Mouse (Mus musculus): ENCODE measurements around the gene Tbc1d1.
"Not testable (repeated sequence)": the region's sequence is repeated elsewhere in the genome, so short reads cannot be mapped to it uniquely, and the experiment has no call there.

Gene Tbc1d1

DNA sequence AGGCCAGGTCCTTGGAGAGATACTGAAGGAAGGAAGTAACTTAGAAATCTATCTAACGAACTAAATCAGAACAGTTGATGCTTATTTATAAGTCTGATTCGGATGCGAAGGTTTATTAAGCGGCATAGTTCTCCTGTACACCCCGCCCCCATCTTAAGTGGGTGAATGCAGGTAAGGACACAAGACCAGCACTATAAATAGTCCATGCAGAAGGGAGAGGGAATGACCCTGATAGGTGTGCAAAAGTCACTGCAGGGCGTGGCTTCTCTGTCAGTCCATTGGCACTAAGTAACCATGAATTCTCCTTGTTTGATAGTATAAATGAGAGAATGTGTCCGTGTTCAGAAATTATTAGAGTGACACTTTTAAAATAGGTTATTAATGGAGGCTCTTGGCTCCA, 189.7 kb downstream of the Tbc1d1 start:
- in situ Hi-C loops (cut with MboI, MseI), result no loop called here

DNA sequence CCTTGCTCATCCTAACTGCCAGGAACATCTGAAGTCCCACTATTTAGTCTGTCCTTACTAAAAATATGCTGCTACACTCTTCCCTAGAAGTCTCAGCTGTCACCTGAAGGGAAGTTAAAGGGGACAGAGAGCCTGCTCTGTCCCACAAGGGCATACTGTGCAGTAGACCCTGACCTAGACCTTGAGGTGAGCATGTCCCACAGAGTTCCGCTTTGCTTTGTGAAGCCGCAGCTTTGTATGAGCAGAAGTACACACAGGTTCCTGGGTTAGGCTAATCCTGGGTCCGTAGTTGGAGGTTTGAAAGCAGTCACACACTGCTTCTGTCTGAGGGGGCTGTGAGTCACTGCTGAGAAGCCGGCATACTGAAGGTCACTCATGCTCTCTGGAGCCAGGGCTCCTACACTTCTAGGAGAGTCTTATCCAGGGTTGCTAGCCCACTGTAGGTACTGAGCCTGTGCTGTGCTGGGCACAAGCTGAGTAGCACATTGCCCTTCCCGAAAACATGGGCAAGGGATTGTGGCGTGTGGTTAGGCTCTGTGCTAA, 190.3 kb downstream of the Tbc1d1 start:
- in situ Hi-C loops (cut with MboI, MseI), result no loop called here

DNA sequence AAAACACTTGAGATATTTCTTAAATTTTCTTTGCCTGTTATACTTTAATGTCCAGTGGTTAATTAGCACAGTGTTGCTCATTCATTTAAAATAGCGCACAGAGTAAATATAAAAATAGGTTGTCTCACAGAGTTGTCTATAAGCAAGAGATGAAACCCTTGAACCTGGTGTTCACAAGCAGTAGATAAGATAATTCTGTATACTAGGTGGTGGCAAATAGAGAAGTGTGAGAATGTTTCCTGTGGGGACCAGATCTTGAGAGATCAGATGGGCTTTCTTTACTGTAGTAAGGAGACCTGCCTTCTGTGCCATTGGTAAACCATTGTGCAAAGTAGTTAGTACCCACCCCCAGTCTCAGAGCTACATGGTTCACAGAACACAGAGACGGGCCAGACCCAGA, 192.1 kb downstream of the Tbc1d1 start:
- in situ Hi-C loops (cut with MboI, MseI), result no loop called here

DNA sequence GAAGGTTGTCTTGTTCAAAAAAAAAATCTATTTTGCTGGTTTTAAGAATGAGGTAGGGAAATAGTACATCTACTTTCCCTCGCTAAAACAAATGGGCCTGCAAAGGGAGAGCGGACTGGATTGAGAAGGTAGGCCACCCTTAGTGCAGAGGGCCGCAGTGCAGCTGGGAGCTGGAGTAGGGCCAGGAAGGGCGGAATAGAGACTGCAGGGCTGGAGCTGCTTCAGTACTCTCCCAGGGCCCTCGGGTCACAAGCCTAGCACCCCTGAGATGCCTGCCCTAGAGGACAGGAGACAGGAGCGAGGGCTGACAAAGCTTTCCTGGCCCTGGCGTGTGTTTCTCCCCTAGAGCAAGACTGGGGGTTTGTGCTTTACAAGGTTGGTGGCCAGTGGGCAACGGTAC, 192.7 kb downstream of the Tbc1d1 start:
- in situ Hi-C loops (cut with MboI, MseI), result no loop called here

DNA sequence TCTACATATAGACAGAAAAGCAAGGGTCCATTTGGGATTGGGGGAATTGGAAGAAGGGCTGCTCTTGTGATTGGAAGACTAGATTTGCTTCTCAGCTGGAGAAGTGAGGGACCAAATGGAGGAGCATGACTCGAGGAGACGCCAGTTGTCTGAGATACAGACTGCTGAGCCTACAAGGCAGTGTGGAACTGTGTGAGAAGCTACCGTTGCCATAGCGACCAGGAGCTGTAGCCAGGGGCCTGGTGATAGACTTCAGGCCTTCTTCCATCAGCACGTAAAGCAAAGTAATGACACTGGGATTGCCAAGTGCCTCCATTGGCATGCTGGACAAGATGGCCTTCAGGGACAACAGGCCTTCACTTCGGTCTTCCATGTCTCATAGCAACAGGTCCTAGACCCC, 195.9 kb downstream of the Tbc1d1 start:
- in situ Hi-C loops (cut with MboI, MseI), result no loop called here

DNA sequence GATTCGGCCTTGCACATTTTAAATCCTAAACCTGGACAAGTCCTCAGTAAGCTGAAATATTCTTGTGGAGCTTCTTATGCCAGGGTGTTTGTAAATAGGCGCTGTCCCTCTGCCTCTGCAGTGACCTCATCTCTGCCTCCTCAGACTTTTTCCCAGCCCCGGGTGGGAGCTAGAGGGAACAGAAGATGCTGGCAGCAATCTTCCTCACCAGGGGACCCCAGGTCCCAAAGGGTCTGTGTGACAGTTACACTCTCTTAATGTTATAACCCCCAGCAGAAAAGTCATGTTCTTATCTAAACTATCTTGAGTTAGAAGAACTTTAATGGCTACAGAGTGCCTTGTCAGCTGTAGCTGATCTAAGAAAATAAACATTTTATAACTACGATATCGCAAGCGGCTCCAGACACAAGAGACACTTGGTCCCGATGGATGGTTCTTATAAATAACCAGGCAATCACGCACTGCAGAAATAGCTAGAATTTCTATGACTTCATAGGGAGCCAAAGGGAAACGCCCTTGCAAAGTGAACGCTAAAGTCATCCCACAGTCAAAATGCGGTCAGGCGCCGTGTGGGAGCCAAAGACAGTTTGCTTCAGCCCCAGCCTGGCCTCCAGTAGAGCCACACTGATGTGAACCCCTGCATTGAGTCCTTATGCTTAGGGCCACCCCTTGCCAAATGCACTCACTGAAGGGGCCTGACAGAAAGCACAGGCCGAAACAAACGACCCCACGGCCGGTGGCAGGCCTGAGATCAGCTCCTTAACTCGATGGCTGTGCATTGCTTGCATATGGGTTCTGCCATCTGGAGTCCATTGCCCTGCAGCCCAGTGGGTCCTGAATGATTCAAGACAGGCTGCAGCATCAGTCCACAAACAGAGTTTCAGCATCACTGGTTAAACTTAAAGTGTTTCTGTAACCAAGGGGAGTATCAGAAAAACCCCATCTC, 202.8 kb downstream of the Tbc1d1 start:
- in situ Hi-C loops (cut with MboI, MseI), result no loop called here

DNA sequence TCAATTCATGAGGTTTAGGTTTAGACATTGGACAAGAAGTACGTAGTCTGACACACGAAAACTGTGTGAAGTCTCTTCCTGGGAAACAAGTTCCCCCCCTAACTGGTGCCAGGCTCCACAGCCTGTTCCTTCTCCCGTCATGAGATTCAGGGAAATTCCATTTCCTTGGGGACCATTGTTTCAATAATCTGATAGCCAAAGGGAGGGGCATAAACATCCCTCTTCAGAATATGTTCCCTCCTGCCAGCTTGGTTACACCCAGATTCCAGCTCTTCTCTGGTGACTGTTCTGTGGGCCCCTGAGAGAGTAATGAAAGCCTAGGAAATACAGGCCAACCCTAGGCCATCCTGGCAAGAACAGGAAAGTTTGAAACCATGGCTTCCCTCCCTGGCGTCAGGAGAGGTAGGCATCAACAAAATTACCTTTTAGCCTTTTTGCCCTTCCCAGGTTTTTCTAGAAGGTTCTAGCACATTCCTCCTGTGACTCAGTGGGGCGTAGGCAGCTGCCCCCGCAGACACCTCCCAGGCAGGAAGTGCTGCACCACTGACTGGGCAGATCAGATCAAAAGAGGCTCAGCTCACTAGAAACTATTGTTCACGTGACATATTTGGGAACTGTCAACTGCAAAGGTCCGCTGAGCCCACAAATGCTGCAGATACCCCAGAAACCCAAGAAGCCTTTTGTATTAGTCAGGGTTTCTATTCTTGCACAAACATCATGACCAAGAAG, 204.2 kb downstream of the Tbc1d1 start:
- in situ Hi-C loops (cut with MboI, MseI), result no loop called here

DNA sequence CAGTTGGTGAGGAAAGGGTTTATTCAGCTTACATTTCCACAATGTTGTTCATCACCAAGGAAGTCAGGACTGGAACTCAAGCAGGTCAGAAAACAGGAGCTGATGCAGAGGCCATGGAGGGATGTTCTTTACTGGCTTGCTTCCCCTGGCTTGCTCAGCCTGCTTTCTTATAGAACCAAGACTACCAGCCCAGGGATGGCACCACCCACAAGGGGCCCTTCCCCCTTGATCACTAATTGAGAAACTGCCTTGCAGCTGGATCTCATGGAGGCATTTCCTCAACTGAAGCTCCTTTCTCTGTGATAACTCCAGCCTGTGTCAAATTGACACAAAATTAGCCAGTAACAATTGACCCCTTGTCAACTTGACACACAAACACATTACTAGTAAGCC, 204.8 kb downstream of the Tbc1d1 start:
- in situ Hi-C loops (cut with MboI, MseI), result not testable (repeated sequence)

DNA sequence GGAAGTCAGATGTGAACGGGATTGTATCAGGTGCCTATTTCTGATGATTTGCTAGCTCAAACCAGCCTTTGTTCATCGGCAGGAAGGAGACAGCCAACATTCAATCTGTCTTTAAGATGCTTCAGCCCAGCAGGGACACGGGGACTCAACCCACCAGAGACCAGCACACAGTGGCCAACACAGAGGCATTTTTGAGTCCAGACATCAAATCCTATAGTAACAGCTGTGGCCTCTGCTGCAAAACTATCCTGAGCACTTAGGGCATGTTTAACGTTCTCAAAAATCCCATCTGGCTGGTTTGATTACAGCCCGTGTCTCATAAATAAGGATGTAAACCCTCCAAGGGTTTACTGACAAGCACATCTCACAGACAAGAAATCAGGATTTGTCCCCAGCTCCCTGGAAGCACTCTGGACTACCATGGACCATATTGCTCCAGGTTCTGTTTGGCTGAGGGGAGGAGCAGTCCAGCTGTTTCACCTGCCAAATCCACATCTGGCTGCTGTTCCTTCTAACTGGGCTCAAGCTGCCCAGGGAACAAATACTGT, 207.8 kb downstream of the Tbc1d1 start:
- in situ Hi-C loops (cut with MboI, MseI), result no loop called here

DNA sequence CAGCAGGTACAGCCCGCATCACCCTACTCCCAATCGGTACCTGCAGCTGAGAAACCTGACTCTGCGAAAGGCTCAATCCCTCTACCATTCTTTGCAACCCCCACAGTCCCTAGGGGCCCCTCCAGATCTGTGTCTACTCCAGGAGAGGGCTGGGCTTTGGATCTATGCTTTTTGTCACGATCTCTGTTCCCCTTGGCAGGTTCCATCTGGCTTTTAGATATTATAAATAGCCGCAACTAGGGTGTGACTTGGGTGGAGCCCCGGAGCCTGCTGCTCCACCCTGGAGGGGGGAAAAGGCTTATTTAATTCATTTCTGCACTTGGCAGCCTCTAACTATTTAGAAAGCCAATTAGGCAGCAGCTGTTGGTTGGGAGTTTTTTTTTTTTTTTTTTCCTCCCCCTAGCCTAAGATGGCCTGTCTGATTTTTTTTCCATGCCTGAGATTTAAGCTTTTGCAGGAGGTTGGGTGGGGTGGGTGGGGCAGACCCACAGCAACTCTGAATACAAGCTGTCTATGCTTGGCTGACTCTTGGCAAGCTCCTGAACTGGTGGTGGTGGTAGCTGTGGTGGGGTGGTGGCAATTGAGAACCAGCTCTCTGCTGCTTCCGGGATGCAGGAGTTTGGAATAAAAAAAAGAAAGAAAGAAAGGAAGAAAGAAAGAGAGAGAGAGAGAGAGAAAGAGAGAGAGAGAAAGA, 208.5 kb downstream of the Tbc1d1 start:
- in situ Hi-C loops (cut with MboI, MseI), result no loop called here

DNA sequence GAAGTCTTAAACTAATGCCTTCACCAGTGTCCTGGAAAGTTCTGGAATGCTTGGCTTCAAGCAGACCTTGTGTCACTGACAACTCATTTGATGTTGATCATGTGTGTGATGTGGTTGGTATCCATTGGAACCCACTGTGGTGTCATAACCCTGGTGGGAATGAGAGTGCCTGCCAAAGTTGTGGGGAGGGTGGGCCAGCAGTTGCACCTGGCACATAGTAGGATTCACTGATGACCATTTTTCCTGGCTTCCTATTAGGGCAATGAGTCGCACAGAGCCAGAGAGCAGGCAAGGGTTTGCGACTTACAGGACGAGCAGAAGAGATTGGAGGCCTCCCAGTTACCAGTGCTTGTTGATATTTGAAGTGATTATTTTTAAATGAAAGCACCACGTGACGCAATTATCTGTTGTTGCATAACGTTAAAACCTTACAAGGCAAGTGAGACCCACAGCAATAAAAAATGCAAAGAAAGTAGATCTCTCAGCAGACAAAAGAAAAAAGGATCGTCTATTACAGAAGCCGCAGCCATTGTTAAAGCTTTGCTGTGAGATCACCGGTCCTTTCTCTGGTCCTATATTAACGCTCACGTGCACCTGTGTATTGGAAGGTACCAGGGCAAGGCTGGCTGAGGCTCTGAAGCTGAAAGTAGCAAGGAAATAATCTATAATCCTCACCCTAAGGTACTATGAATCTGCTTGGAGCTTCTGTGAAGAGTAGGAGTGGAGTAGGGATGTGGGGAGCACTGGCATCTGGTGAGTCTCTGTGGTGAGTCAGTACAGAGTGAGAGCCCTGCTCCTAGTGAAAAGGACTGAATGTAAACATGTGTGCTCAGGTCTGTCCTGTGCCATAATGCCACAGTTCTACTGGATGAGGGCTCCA, 209.3 kb downstream of the Tbc1d1 start:
- in situ Hi-C loops (cut with MboI, MseI), result no loop called here

DNA sequence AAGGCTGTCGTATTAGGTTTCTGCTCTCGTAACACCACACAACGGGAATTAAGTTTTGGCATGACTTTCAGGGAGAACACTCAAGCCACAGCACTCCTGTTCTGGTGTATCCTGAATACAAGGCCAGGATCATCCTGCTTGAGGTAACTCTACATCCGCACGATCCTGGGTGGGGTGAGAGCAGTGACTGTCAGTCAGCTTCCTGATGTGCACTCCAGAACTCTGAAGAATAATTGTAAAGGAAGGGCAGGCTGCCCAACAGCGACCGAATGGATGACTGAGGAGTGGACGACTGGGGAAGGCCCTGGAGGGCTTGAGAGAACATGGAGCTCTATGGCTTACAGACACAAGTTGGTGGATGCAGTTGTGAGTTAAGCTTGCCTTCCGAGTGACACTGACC, 210.0 kb downstream of the Tbc1d1 start:
- in situ Hi-C loops (cut with MboI, MseI), result no loop called here

DNA sequence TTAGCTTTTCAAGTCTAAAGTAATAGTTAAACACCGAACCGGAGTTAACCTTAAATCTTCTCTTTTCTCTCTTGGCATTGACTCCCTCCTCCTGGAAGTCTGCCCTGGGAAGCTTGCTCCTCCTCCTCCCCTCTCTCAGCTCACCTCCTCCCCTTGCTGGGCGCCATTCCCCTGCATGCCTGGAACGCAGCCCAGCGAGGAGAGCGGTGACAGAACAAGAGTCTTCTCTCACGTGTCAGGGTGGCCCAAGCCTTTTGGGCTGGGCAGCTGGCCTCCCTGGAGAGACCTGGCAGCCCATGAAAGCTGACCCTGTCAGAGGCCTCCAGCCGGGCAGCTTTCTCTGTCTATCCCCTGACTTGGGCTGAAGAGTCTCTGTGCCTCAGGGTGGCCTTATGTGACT, 211.3 kb downstream of the Tbc1d1 start:
- in situ Hi-C loops (cut with MboI, MseI), result no loop called here

DNA sequence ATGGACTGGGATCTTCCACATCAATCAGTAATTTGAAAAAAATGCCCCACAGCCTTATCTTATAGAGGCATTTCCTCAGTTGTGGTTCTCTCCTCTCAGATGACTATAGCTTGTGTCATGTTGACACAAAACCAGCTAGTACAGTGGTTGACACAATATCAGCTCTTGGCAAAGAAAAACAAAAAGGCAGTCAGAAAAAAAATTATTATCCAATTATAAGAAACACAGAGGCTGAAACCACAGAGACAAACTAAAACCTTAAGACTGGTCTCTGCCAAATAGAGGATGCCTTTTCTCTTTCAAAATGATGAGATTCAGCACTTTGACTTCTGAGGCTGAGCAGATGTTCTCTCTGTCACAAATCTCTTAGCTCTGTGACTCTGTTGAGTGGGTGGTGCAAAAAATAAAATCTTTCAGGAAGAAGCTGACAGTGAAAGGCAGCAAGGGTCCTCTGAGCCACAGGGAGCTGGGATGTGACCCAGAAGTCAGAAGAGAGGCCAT, 215.3 kb downstream of the Tbc1d1 start:
- in situ Hi-C loops (cut with MboI, MseI), result no loop called here

DNA sequence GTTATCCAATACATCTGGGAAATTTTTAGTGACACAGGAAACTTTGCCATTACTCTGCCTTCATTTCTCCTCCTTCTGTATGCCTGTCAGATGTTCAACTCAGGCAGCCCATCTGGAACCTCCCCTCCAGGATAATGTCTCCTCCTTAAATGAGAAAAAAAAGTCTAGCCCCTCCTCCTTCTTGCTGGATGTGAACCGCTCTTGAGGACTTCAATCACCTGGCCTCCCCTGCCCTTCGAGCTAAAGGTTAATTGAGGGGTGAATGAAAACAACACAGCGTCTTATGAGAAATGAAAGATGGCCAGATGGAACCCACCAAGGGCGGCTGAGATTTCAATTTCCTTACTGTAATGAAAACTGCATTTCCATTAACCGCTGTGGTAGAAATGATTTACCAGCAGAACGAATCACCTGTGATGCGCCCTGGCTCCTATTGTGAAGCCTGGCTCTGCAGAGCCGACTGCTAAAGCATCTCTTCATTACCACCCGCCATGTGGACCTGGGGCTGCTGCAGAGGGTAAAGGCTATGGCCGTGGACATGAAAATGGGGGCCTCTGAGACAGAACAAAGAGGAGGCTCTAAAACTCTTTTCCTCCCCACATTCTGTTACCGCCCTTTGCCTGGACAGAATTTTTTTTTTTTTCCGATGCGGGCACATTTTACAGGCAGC, 216.3 kb downstream of the Tbc1d1 start:
- in situ Hi-C loops (cut with MboI, MseI), result no loop called here

DNA sequence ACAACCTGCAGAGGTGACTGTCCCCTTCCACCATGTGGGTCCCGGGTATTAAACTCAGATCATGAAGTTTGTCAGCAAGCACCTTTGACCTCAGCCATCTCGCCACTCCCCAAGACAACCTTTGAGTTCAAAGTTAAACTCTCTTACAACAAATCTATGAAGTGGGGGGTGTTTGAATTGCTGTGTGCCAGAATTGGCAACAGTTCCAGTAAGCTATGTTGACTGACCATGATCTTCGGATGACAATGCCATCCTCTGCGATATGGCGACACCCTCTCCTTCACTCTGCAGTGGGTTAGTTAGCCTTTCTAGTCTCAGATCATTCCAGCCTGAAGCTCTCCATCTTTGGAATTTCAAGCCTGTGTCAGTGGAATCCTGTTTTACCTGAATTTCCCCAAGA, 217.6 kb downstream of the Tbc1d1 start:
- in situ Hi-C loops (cut with MboI, MseI), result no loop called here

DNA sequence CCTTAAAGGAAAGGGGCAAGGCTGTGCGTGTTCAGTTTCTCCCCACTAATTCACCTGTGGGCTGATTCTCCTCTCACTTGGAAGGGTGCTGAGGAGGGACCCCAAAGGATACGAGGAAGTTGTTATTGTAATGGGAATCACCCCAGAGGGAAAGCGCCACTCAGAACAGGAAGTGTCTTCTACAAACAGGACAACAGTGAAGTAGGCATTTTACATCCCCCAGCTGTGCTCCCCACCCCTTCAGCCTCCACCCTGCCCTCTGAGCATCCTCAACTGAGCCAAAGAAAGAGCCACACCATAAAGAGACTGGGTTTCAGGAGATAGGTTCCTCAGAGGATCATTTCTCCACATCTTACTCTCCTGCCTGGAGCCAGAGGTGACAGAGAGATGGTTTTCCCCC, 219.7 kb downstream of the Tbc1d1 start:
- in situ Hi-C loops (cut with MboI, MseI), result no loop called here

DNA sequence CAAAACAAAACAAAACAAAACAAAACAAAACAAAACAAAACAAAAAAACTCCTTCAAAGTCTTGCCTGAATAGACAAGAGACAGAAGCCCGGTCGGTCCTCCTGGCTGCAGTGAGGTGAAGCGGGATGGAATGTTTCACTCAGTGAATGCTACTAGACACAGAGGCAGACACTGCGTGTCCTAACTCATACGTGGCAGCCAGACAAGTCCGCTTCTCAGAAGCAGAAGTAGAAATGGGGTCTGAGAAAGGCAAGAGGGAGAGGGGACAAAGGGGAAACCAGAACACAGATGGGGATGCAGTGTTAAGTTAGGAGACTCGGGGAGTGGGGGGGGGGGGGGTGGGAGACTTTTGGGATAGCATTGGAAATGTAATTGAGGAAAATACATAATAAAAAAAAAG, 220.4 kb downstream of the Tbc1d1 start:
- in situ Hi-C loops (cut with MboI, MseI), result no loop called here

DNA sequence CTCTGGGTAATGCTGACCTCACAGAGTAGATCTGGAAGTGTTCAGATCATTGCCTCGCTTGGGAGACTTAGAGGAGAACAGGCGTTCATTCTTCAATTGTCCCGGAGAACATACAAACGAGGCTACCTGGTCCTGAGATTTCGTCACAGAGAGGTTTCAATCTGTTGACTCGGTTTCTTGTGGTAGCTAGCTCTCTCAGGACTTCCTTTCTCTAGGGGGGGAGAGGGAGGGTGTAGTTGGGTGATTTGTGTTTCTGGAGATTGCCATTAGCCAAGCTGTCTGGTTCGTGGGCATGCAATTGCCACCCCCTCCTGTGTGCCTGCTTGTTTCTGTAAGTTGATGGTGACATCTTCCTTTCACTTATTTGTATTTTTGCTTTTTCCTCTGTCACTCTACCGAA, 221.6 kb downstream of the Tbc1d1 start:
- in situ Hi-C loops (cut with MboI, MseI), result no loop called here
